Mouse (Mus musculus): ENCODE measurements around the gene Sacs.
"Not testable (repeated sequence)": the region's sequence is repeated elsewhere in the genome, so short reads cannot be mapped to it uniquely, and the experiment has no call there.

Gene Sacs

DNA sequence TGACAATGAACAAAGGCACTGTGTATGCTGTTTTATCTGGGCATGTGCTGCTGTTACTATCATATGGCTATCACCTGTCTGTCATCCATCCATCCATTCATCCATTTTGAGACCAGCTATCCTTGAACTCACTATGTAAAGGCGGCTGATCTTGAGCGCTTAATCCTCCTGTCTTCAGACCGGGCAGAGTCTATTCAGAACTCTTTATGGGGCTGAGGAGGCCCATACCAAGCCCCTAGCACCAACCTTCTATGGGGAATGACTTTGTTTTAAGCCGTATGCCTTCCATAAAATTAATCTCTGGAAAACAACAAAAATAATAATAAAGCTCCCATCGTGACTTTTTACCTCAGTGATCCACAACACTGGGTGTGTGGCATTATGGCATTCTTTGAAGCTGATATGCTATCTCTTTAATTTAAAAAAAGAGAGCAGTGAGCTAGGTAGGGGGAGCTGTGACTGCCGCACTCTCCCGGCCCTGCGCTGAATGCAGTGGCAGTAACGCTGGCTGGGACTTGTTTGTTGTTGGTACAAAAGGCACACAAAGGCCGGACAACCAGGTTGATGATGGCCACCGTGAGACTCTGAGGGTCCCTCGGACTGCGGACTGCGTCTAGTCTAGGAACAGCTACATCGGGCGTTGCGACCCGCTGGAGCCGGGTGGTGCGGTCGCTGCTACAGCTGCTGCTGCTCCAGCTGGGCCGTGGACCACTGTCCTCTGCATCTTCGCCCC lies at the start of gene Sacs:
Gene Sacs (plus strand): TSS at position 464 of the 733 bp plus-strand sequence.
- peak; percentile 2 for DNase-seq (ENCODE audit: low read depth, low spot score)

DNA sequence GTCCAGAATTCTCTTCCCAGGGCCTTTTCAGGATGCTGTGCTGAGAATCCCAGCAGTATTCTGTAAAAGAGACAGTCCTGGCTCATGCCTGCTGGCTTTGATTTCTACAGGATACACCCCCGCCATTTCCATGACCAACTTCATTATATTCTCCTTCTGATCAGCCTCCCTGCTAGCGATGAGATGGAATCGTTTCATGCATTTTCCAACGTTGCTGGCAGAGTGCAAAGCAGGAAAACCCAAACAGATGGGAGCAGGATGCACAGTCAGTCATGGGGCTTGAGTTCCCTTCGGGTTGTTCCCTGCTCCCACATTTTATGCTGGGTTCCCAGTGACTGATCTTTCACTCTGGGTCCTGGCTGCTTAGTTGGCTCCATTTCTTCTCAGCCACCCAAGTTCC lies 47.3 kb upstream of the Sacs start:
- DNase-seq (ENCODE audit: low read depth, low spot score): no peak

DNA sequence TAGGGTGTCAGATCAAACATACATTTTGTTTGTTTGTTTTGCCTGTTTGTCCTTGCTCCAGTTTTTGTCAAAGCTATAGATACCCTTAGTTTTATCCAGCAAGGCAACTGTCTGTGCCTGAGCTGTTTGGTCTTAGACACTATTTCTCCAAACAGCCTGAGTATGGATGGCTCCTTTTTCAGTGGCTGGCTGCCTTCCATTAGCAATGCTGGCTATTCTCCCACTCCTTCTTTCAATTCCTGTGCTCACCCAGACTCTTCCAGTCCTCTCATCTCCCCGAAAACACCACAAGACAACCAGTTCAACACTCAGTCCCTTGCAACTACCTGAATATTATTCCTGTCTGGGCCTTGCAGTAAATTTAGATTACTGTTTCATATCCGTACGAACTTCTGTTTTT lies 46.2 kb upstream of the Sacs start:
- DNase-seq (ENCODE audit: low read depth, low spot score): no peak

DNA sequence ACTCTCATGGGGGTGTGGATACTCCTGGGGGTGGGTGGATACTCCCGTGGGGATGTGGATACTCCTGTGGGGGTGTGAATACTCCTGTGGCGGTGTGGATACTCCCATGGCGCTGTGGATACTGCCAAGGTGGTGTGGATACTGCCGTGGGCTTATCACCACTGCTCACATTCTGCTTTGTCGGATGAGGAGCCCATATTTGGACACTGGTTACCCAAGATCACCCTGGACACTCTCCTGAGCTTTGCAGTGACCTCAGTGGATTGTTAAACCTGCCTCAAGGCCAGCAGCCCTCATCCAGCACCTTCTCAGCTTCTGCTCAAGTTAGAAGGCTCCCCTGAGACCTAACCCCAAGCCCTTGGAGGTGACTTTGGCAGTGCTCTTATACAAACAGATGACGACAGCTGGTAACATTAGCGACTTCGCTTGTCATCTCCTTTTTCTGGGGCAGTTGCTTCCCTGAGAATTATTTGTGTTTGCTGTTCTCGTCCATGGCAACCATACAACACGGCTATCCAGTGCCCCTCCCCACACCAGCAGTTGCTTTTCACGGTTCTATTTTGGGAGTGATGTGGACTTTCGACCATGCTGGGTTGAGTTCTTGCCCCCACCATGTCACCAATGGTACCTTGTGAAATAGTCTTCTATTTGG lies 40.2 kb upstream of the Sacs start:
- no peak for DNase-seq (ENCODE audit: low read depth, low spot score)

DNA sequence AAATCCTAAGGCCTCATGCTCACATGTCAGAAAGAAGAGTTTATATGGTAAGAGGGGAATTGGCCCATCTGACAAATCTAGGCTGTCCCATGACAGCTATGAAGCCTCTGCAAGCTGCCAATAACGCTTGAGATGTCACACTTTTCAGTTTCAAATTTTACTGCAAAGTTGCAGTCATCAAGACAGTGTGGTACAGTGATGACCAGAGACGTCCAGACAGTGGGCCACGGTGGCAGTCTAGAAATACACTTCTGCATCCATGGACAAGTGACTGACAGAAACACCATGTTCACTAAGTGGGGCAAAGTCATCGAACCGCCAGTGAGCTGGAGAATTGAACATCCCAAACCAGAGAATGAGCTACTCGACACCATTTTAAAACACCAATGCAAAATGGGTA lies 37.5 kb upstream of the Sacs start:
- DNase-seq (ENCODE audit: low read depth, low spot score): no peak

DNA sequence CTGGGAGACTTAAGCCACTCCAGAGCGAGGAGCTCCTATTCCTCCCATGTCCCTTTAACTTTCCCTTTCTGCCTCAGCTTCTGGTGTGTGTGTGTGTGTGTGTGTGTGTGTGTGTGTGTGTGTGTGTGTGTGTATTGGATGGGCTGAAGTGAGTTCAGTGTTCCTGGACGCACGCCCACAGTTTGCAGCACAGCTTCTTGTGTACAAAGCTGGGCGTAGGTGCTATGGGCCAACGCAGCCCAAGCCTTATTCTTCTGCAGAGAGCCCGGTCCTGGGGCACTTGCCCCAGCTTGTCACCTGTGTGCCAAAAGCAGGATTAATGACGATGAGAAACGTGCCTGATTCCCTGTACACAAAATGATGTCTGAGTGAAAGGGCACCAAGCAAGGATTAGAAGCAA lies 31.9 kb upstream of the Sacs start:
- no peak for DNase-seq (ENCODE audit: low read depth, low spot score)

DNA sequence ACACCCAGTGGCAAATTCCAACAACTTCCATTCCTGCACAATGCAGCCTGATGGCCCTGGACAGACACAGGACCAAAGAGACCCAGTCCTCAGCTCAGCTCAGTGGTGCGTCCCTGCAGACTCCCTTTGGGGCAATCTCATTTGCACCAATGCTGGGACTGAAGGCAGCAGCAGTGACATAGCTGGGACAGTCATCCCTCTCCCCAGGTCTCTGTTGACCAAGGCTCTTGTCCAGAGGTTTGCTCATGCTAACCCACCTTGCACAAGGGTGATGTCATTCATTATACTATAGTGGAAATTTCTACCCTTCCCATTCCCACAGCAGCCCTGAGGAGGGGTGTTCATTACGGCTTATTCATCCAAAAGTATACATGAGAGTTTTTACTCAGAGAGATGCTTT lies 29.6 kb upstream of the Sacs start:
- no peak for DNase-seq (ENCODE audit: low read depth, low spot score)

DNA sequence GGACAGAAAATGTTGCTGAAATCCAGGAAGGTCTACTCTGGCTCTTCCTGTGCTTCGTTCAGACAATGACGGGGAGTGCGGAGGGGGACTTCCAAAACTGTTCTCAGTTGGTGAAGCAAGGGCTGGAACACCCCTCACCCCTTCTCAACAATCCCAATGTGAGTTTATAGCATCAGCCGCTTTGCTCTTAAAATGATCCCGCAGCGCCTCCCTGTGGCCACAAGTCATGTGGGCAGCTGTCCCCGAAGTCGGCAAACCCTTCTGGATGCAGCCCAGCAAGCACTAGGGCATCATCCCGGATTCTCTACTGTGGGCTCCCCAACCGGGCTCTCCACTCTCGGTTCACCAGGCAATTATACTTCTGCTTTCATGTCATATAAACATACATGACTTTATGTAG lies 25.9 kb upstream of the Sacs start:
- peak; percentile 70 for DNase-seq (ENCODE audit: low read depth, low spot score)

DNA sequence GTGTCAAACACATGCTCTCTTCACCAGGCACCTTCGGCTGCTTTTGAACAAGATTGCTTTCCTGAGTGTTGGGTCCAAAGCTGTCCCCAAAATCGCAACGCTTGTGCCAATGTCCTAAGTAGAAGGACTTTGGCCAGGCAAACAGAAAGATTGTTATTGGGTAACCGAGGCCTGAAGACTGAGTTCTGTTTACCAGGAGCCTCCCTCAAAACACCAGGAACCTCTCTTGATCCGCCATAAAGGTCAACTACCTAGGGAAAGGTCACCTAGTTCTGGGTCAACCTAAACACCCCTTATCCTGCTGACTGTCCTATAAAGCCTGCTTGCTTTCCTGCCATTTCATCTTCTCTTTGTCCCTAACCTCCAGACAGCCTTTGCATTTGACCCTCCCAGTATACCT lies 13.5 kb upstream of the Sacs start:
- no peak for DNase-seq (ENCODE audit: low read depth, low spot score)

DNA sequence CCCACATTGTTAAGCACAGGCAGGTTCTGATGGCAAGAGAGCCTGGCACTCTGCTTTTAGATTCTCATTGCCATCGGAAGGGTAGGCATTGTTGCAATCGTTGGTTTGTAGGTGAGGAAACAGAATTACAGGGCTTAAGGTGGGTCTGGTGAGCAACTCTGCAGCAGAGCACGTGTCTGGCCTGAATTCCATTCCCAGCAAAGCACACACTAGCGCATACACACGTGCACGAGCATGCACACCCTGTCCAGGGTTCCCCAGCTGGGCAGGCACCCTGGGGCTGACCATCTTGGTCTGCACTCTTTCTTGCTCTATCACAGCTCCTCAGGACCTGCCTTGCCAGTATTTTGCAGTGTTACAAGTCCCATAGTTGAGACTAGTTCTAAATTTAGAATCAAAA lies 13.1 kb upstream of the Sacs start:
- no peak for DNase-seq (ENCODE audit: low read depth, low spot score)

DNA sequence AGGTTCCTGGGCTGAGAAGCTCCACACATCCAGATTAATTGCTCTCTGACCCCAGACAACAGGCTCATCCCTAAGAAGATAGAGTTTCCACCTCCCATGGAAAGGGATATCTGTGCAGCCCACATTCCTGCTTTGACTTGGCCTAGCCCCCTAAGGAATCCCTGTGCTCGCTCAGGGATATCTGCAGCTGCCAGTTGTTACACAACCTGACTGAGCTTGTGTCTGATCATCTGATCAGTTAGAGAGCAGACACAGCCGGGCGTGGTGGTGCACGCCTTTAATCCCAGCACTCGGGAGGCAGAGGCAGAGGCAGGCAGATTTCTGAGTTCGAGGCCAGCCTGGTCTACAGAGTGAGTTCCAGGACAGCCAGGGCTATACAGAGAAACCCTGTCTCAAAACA lies 10.9 kb upstream of the Sacs start:
- DNase-seq (ENCODE audit: low read depth, low spot score): not testable (repeated sequence)

DNA sequence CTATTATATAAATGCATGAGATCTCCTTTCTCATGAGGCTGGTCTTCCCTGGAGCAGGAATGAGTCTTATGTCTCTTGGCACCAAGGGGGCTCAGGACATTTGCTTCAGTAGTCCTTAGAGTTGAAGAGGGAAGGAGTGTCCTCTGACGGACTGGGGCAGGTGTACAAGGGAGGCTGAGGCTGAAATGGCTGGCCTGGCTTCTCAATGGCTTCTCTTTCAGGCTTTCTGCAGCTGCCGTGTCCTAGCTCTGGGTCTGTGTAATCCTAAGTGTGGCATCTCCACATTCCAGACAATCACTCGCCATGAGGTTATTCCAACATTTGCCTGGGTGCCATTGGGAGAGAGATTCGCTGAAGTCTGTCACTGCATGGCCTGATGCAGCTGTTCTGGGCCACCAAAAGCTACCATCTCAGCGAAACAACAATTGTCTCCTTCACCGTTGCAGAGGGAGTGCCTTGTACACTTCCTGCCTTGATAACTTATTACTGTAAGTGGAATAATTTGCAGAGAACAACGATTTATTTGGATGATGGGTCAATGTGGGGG lies 9.2 kb upstream of the Sacs start:
- no peak for DNase-seq (ENCODE audit: low read depth, low spot score)

DNA sequence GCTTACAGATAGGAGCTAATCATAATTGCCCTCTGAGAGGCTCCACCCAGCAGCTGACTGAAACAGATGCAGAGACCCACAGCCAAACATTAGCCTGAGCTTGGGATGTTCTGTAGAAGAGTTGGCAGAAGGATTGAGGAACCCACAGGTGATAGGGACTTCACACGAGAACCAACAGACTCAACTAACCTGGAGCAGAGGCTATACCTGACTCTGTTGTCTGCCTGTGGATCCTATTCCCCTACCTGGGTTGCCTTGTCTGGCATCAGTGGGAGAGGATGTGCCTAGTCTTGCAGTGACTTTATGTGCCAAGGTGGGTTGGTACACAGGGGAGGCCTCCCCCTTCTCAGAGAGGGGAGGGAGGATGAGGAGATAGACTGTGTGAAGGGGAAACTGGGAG lies 5.7 kb upstream of the Sacs start:
- DNase-seq (ENCODE audit: low read depth, low spot score): no peak

DNA sequence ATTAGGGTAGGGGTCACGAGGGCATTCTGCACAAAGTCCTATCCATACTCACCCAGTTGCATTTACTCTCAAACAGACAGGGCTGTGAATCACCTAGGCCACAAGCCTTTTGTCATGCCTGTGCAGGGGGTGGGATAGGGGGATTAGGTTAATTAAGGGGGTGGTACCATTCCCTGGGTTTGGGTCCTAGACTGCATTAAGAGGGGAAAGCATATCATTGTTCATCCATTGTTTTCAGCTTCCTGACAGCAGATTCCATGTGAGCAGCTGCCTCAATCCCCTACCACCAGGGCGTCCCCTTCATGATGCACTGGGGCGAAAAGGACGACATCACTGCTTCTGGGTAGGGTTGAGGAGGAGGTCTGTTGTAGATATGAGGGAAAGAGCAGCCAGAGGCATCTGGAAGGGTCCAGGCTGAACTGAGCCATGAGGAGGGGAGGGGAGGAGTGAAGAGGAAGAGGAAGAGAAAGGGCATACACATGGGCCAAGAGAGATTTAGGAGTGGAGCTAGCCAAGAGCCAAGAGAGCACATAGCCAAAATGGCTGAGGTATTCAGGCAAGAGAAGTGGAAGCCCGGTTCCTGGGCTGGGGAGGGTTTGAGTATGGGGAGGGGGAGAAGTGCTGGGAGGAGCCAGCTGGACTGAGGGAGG lies 3.8 kb upstream of the Sacs start:
- peak; percentile 44 for DNase-seq (ENCODE audit: low read depth, low spot score)

DNA sequence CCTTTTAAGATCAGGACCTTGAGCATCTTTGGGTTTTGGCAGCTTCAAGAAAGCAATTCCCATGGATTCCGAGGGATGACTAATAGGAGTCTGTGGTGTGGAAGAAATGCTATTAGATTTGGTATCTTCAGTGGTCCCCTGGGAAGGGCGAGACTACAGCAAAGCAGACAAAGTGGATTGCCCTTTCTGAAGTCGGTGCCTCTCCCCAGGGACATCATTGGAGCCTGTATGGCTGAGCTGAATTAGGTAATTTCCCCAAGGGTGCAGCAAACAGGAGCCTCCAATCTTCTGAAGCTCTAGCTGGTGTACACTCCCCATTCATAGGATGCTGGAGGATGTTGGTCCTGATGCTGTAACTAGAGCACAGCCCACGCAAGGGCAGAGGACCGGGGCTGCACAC lies 847 bp upstream of the Sacs start:
- no peak for DNase-seq (ENCODE audit: low read depth, low spot score)

DNA sequence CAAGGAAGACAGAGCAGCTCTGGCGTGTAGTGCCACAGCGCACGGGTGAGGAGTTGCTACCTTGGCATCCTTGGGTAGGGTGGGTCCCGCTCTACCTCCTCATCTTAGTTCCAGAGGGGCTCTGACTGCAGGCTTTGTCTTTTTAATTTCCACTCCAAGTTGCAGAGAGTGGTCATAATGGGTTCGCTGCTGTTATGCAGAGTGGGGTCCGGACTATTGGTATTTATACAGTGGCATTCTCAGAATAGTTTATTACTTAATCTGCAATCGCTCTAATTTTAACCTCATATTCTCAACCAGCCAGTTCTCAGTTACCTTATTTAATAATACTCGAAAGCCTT lies 440 bp downstream of the Sacs start:
- DNase-seq (ENCODE audit: low read depth, low spot score): peak; percentile 41

DNA sequence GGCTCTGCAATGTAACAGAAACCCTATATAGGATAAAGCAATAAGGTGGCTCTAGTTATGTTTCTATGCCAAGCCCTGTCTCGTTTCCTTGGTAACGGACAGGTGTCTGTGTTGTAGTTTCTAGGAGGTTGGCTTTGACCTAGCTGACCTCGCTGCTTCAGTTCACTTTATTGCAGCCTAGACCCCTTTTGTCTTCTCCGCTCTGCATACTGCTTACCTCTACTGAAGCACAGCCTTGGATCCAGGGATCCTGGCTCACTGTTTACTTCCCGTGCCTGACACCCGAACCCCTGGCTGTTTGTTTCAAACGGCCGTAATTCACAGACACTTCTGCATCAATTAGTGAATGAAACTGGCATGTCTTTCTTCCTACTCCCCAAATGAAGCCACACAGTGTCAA lies 5.1 kb downstream of the Sacs start:
- no peak for DNase-seq (ENCODE audit: low read depth, low spot score)

DNA sequence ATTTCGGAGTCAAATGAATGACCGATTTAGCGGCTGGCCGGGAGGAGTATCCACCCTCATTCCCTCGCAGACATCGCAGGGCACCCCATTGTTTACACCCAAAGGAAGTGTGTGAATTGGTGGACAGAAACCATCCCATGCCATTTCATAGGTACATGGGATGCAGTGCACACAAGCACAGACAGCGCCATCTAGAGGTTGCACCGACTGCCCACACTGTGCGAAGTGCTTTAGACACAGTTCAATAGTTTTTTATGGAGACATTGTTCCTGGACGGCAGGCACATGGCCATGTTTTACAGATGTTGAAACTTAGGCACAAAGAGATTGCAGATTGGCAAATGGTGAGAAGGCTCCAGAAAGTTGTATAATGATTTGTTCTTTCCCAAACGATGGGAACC lies 5.6 kb downstream of the Sacs start:
- peak; percentile 79 for DNase-seq (ENCODE audit: low read depth, low spot score)

DNA sequence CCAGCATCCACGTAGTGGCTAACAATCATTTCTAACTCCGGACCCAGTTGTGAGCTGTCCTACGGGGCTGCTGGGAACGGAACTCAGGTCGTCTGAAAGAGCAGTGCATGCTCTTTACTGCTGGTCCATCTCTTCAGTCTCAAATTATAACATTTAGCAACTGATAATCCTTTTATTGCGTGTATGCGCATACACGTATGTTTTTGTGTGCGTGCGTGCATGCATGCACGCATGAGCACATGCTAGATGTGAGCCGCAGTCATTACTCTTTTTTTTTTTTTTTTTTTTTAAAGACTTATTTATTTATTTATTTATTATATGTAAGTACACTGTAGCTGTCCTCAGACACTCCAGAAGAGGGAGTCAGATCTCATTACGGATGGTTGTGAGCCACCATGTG lies 12.2 kb downstream of the Sacs start:
- DNase-seq (ENCODE audit: low read depth, low spot score): not testable (repeated sequence)

DNA sequence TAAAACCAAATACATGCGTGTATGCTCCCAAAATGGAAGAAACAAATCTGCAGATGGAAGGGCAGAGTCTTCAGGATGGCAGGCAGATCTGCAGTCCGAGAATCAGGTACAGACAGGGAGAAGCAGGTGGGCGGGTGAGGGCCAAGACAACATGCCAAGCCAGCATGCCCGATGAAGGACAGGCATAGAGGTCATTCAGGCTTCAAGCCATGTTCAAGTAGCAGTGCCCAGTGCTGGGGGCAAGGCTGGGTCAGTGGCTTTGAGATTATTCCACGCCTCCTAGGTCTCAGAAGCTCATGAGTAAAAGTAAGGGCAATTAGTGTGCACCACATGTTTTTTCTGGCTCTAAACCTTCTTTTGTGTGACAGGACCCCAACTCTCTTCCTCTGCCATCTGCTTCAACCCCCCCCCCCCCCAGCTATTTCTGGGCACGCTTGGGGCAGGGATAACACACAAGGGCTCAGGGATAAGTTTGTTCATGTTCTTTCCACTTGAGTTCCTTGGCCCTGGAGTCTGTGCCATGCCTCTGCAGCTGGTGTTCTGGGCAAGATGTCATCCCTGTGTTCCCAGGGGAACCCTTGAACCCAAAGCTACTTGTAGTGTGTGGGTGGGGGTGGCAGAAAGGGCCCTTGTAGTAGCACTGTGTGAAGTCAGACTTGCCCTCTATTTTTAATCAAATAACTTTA lies 16.8 kb downstream of the Sacs start:
- DNase-seq (ENCODE audit: low read depth, low spot score): no peak

DNA sequence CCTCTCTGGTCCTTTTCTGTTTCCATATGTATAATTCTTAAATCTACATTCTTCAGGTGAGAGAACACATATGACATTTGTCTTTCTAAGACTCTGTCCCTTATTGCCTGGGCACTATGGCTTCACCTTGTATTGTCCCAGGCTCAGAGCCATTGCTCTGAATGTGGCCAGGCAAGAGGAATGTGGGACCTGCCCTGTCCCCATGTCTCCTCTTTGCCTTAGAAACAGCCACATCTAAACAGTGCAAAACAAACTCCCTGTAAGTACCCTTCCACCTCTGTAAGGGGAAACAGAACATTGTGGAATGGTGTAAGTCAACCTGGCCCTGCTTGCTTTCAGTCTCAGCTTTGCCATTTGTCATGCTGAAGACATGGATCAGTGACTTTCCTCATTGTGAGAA lies 17.4 kb downstream of the Sacs start:
- DNase-seq (ENCODE audit: low read depth, low spot score): no peak

DNA sequence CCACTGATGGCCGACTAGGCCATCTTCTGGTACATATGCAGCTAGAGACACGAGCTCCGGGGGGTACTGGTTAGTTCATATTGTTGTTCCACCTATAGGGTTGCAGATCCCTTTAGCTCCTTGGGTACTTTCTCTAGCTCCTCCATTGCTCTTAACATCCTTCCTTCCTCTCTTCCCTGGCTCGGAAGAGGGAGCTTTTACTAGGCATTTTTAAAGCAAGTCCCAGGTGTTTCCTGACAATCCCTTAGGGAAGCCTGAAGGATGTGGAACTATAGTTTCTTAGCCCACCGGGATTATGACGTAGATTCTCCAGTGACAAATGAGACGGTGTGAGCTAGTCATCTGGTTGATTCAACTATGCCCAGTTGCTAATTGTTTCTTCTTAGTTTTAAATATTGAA lies 19.2 kb downstream of the Sacs start:
- not testable (repeated sequence) for DNase-seq (ENCODE audit: low read depth, low spot score)

All from ZHBTc4 (cell line).